Mouse (Mus musculus) C2C12 (cell line): ENCODE results near the gene Smim17. TPM values are rescaled to one million over a fixed set of nuclear protein-coding genes. Genes with fewer than 3 reads are reported as not detected.

Experiments
- H3K27me3 ChIP-seq: one replicate; pipeline ENCODE4 v1.6.1; 2011; ENCODE audit not compliant: control insufficient read depth, insufficient read depth, insufficient read length
- H3K36me3 ChIP-seq: one replicate; pipeline ENCODE4 v1.6.1; 2011; ENCODE audit not compliant: control insufficient read depth, insufficient read depth
- H3K4me3 ChIP-seq: one replicate; pipeline ENCODE4 v1.5.1; 2011; ENCODE audit warnings: mild to moderate bottlenecking, control low read depth; ENCODE audit not compliant: poor library complexity, insufficient read depth, severe bottlenecking
- H3K79me2 ChIP-seq: one replicate; pipeline ENCODE4 v1.6.1; 2011; ENCODE audit not compliant: control insufficient read depth, insufficient read depth
- H3K79me3 ChIP-seq: one replicate; pipeline ENCODE4 v1.6.1; 2011; ENCODE audit warnings: low read depth, control low read depth
- H3ac ChIP-seq: one replicate; pipeline ENCODE3; 2011; ENCODE audit warnings: low read depth; ENCODE audit not compliant: control insufficient read depth, insufficient read length
- CEBPB ChIP-seq: IDR thresholded peaks from one replicate; pipeline ENCODE4 v1.6.1; 2011; ENCODE audit warnings: low read depth, mild to moderate bottlenecking, control low read depth, moderate library complexity
- CTCF ChIP-seq: IDR thresholded peaks from one replicate; pipeline ENCODE4 v1.5.1; 2011; ENCODE audit not compliant: control insufficient read depth, insufficient read depth, insufficient read length
- FOSL1 ChIP-seq: IDR thresholded peaks from one replicate; pipeline ENCODE4 v1.8.0; 2011; ENCODE audit warnings: mild to moderate bottlenecking, low read length; ENCODE audit not compliant: poor library complexity, insufficient read depth, severe bottlenecking
- MAX ChIP-seq: IDR thresholded peaks from one replicate; pipeline ENCODE4 v1.6.1; 2011; ENCODE audit warnings: mild to moderate bottlenecking, control low read depth
- MYOD1 ChIP-seq: IDR thresholded peaks from one replicate; pipeline ENCODE4 v1.6.1; 2011; ENCODE audit warnings: low read depth; ENCODE audit not compliant: control insufficient read depth, insufficient read length
- MYOG ChIP-seq: IDR thresholded peaks from one replicate; pipeline ENCODE4 v1.6.1; 2011; ENCODE audit not compliant: control insufficient read depth, insufficient read length; ENCODE audit errors: extremely low read depth
- USF1 ChIP-seq: IDR thresholded peaks from one replicate; pipeline ENCODE4 v1.6.1; 2011; ENCODE audit warnings: low read depth, mild to moderate bottlenecking, control low read depth, moderate library complexity
- polyA plus RNA-seq: library from polyadenylated mRNA; unstranded; fragments of >200 nt; fragmentation: generic; extraction: Trizol; gene quantifications from one replicate; pipeline ENCODE4 v1.2.1, GENCODE M21; 2012; ENCODE audit warnings: missing spikeins

Smim17 gene
- polyA plus RNA-seq, 1 experiment, result 0.06 TPM

DNA sequence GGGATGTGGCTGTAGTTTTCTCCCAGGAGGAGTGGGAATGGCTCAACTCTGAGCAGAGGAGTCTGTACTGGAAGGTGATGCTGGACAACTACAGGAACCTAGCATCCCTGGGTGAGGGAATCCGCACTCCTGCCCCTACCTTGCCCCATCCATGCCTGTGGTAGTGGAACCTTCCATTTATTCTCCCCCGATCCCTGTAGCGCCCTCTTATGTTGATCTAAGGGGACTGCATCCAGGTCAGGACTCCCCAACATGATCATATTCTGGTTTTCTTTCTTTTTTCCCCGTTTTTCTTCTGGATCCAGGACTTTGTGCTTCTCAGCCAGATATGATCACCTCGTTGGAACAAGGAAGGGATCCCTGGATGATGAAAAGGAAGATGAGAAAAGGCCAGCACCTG lies 9.1 kb upstream of the Smim17 start:
- Histone ChIP-seq H3K79me2 (no peaks in the 10 kb centered on the region), H3ac (no peak overlapping the region), H3K4me3 (no peak overlapping the region), H3K36me3 (peaks cover 14% of the 10 kb centered on the region), H3K27me3 (no peaks in the 10 kb centered on the region), H3K79me3 (peaks cover 2% of the 10 kb centered on the region)
- TF ChIP-seq CEBPB (no peak), FOSL1 (no peak), MYOG (no peak), USF1 (no peak), MAX (no peak), CTCF (no peak), MYOD1 (no peak)

DNA sequence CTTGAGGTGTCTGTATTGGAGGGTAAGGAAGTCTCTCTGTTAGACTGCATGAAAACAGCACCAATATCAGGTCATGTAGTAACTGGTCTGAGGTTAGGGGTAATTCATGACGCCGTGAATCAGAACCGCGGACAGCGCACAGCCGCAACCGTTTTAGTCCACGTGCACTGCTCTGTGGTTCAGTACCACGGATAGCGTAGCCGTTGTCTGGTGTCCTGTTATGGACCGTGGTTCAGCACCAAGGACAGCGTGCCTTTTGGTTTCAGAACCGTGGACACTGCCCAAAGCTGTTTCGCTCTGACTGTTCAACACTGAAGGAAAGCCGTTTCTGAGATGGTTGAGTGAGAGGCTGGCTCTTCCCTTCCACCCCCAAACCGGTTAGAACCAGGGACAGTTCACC lies 11.5 kb downstream of the Smim17 start, which contains the start of gene Gm20715:
TSS of gene Gm20715 (plus strand) at position 235 of the 400 bp plus-strand sequence.
- no peak for TF ChIP-seq CEBPB
- TF ChIP-seq MAX, result peak; percentile 100
- no peak for TF ChIP-seq FOSL1
- TF ChIP-seq MYOG, result no peak
- TF ChIP-seq CTCF, result no peak
- peak; percentile 10 for TF ChIP-seq MYOD1
- peak; percentile 55 for TF ChIP-seq USF1
- Histone ChIP-seq H3K36me3 (no peaks in the 10 kb centered on the region), H3K79me2 (no peaks in the 10 kb centered on the region), H3K4me3 (no peak within 1 kb of the TSS), H3K27me3 (no peaks in the 10 kb centered on the region), H3ac (no peak within 1 kb of the TSS), H3K79me3 (no peaks in the 10 kb centered on the region)

GRCm38 (mm10) chr7:6414626-6415441 lies 16.3 kb downstream of the Smim17 start:
- H3K79me2 ChIP-seq, result no peaks in the 10 kb centered on the region
- no peaks in the 10 kb centered on the region for H3K79me3 ChIP-seq
- H3ac ChIP-seq, result no peak overlapping the region
- H3K4me3 ChIP-seq, result no peak overlapping the region
- H3K27me3 ChIP-seq, result no peaks in the 10 kb centered on the region
- no peaks in the 10 kb centered on the region for H3K36me3 ChIP-seq
- TF ChIP-seq CEBPB, result no peak
- no peak for TF ChIP-seq MYOG

- H3K4me3 ChIP-seq, result no peak overlapping the region
- H3K79me2 ChIP-seq, result no peaks in the 10 kb centered on the region
- no peaks in the 10 kb centered on the region for H3K27me3 ChIP-seq
- TF ChIP-seq MYOD1 (no peak), MAX (no peak), CTCF (no peak), FOSL1 (no peak), CEBPB (no peak), USF1 (no peak), MYOG (no peak)
- H3ac ChIP-seq, result no peak overlapping the region
- no peaks in the 10 kb centered on the region for H3K79me3 ChIP-seq
- H3K36me3 ChIP-seq, result no peaks in the 10 kb centered on the region
Observed at GRCm38 (mm10) chr7:6415442-6415787, 16.9 kb downstream of the Smim17 start.

GRCm38 (mm10) chr7:6419894-6420293 lies 21.4 kb downstream of the Smim17 start:
- H3ac ChIP-seq, result no peak overlapping the region
- H3K4me3 ChIP-seq, result no peak overlapping the region
- no peaks in the 10 kb centered on the region for H3K27me3 ChIP-seq
- no peaks in the 10 kb centered on the region for H3K79me3 ChIP-seq
- no peak for TF ChIP-seq MYOG
- TF ChIP-seq CTCF, result no peak
- TF ChIP-seq USF1, result no peak
- no peak for TF ChIP-seq CEBPB
- TF ChIP-seq MAX, result no peak
- TF ChIP-seq FOSL1, result no peak
- no peak for TF ChIP-seq MYOD1
- H3K79me2 ChIP-seq, result no peaks in the 10 kb centered on the region
- H3K36me3 ChIP-seq, result no peaks in the 10 kb centered on the region

DNA sequence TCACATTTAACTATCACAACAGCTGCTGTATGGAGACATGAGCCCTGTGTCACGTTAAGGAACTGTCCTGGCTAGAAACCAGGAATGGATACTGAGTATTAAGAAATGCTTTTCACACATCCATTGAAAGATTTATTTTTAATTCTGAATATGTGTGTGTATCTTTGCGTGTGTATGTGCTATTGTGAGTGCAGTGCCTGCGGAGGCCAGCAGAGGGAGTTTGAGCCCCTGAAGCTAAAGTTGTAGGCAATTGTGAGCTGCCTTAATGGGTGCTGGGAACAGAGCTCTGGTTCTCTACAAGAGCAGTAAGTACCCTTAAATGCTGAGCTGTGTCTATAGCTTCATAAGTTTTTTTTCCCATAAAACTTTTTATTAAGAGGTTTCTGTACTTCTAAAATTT lies 30.9 kb downstream of the Smim17 start:
- no peaks in the 10 kb centered on the region for H3K79me2 ChIP-seq
- H3K27me3 ChIP-seq, result no peaks in the 10 kb centered on the region
- no peak overlapping the region for H3ac ChIP-seq

More for the DNA sequence above, 30.9 kb downstream of the Smim17 start:
- no peak overlapping the region for H3K4me3 ChIP-seq
- no peak for TF ChIP-seq MAX
- no peak for TF ChIP-seq MYOG
- no peak for TF ChIP-seq CEBPB
- no peak for TF ChIP-seq CTCF
- no peak for TF ChIP-seq FOSL1
- no peak for TF ChIP-seq USF1
- TF ChIP-seq MYOD1, result no peak
- no peaks in the 10 kb centered on the region for H3K79me3 ChIP-seq
- H3K36me3 ChIP-seq, result no peaks in the 10 kb centered on the region
